Mouse (Mus musculus) CH12.LX (cell line): ENCODE data around the gene Egln1.

Experiments used
- BHLHE40 ChIP-seq: IDR thresholded peaks from 2 replicates; pipeline ENCODE4 v1.6.1; 2011; ENCODE audit warnings: mild to moderate bottlenecking, low read depth, low read length, improper control_type of control experiment
- CHD1 ChIP-seq: IDR thresholded peaks from 2 replicates; pipeline ENCODE4 v1.6.1; 2012; ENCODE audit warnings: low read depth, low read length, improper control_type of control experiment, inconsistent platforms
- CTCF ChIP-seq, 2 experiments: IDR thresholded peaks in 1 of 2; conservative IDR thresholded peaks in 1 of 2; 2 replicates each; pipeline ENCODE4 v1.5.1; 2011 to 2012; ENCODE audit warnings: low read depth in 2 of 2, low read length in 2 of 2, improper control_type of control experiment in 1 of 2, inconsistent platforms in 1 of 2, mild to moderate bottlenecking in 1 of 2, moderate library complexity in 1 of 2
- EP300 ChIP-seq: IDR thresholded peaks from 2 replicates; pipeline ENCODE4 v1.6.1; 2011; ENCODE audit warnings: low read length, improper control_type of control experiment
- MAX ChIP-seq: IDR thresholded peaks from 2 replicates; pipeline ENCODE4 v1.6.1; 2011; ENCODE audit warnings: low read length, improper control_type of control experiment
- MYC ChIP-seq: IDR thresholded peaks from 2 replicates; pipeline ENCODE4 v1.6.1; 2011; ENCODE audit warnings: low read depth, mild to moderate bottlenecking, improper control_type of control experiment, low read length
- NRF1 ChIP-seq: IDR thresholded peaks from 2 replicates; pipeline ENCODE4 v1.6.1; 2014; ENCODE audit warnings: low read depth, mild to moderate bottlenecking, inconsistent platforms, low read length, improper control_type of control experiment, moderate library complexity
- POLR2A ChIP-seq: IDR thresholded peaks from 2 replicates; pipeline ENCODE4 v1.6.1; 2011; ENCODE audit warnings: low read depth, mild to moderate bottlenecking, improper control_type of control experiment, low read length
- SMC3 ChIP-seq: IDR thresholded peaks from 2 replicates; pipeline ENCODE4 v1.6.1; 2011; ENCODE audit warnings: low read depth, low read length, improper control_type of control experiment
- USF1 ChIP-seq: IDR thresholded peaks from 2 replicates; pipeline ENCODE4 v1.6.1; 2014; ENCODE audit warnings: low read depth, mild to moderate bottlenecking, inconsistent platforms, low read length, improper control_type of control experiment
- USF2 ChIP-seq: conservative IDR thresholded peaks from 2 replicates; pipeline ENCODE4 v1.6.1; 2011; ENCODE audit warnings: low read depth, low read length, improper control_type of control experiment
- ZC3H11A ChIP-seq: IDR thresholded peaks from 2 replicates; pipeline ENCODE4 v1.6.1; 2012; ENCODE audit warnings: low read depth, mild to moderate bottlenecking, inconsistent platforms, low read length, improper control_type of control experiment

GRCm38 (mm10) chr8:124930086-124930485 lies 19.0 kb downstream of the Egln1 start:
- no peak for TF ChIP-seq POLR2A
- no peak for TF ChIP-seq CTCF (conservative IDR thresholded peaks at IDR 0.05 in 1 of 2, IDR thresholded peaks at IDR 0.05 in 1 of 2; ENCODE audit: low read depth in 2 of 2, low read length in 2 of 2)
- no peak for TF ChIP-seq ZC3H11A
- TF ChIP-seq MYC = no peak
- TF ChIP-seq MAX = no peak
- TF ChIP-seq EP300 = no peak
- no peak for TF ChIP-seq USF2
- no peak for TF ChIP-seq SMC3
- TF ChIP-seq USF1 = no peak
- TF ChIP-seq BHLHE40 = no peak
- TF ChIP-seq NRF1 = no peak
- no peak for TF ChIP-seq CHD1
